13 mouse cellular contexts compared by ENCODE assay signal in genomic region chr4:133458044-133458443, GRCm38 (mm10). TPM values are rescaled to one million over a fixed set of nuclear protein-coding genes. Genes with fewer than 3 reads are reported as not detected.
DNase-seq lines count a peak whose midpoint lies in the region; ATAC-seq lines count a peak whose summit lies in the region.
"Had no signal": no experiment of that assay in that cellular context is flagged by ENCODE, and none has a peak within 500 bp of the region (broad histone marks: within the 10 kb centered on the region; RNA-seq: fewer than 3 reads in every experiment).

No protein-coding gene starts in this region.

- H3K4me1 ChIP-seq in intestine, embryonic 16.5 days (ENCODE audit: control insufficient read depth, insufficient read depth, low read length), result peaks cover 2% of the 10 kb centered on the region
- peaks cover 5% of the 10 kb centered on the region; the same call in 1 of the 2 replicates for H3K4me1 ChIP-seq in intestine, embryonic 15.5 days (replicated peaks)
- H3K4me1 ChIP-seq in midbrain, embryonic 11.5 days (ENCODE audit: control insufficient read depth, insufficient read depth, low read length), result no peaks in the 10 kb centered on the region

- no peaks in the 10 kb centered on the region for H3K9me3 ChIP-seq in intestine, embryonic 16.5 days (ENCODE audit: control insufficient read depth, low read length)
- no peaks in the 10 kb centered on the region for H3K9me3 ChIP-seq in intestine, embryonic 15.5 days
- H3K9me3 ChIP-seq in midbrain, embryonic 11.5 days (ENCODE audit: control insufficient read depth, low read length), result no peaks in the 10 kb centered on the region
- H3K9me3 ChIP-seq: midbrain, embryonic 10.5 days had no signal

- no peak overlapping the region for H3K4me2 ChIP-seq in intestine, embryonic 16.5 days (ENCODE audit: low read depth, low read length)
- H3K4me2 ChIP-seq in intestine, embryonic 15.5 days (replicated peaks), result no peak overlapping the region
- H3K4me2 ChIP-seq in midbrain, embryonic 11.5 days, result no peak overlapping the region

- ATAC-seq in intestine, embryonic 16.5 days, result no peak
- no peak for ATAC-seq in intestine, embryonic 15.5 days
- peak; percentile 84 for ATAC-seq in megakaryocyte, adult 5-6 weeks (ENCODE audit: poor library complexity, severe bottlenecking)
- ATAC-seq in midbrain, embryonic 11.5 days (ENCODE audit: low FRiP score), result no peak
- ATAC-seq: forebrain, embryonic 16.5 days had no signal

- no peaks in the 10 kb centered on the region for H3K36me3 ChIP-seq in intestine, embryonic 16.5 days (ENCODE audit: control insufficient read depth, insufficient read depth, low read length)
- H3K36me3 ChIP-seq in intestine, embryonic 15.5 days, result no peaks in the 10 kb centered on the region
- no peaks in the 10 kb centered on the region for H3K36me3 ChIP-seq in midbrain, embryonic 11.5 days (ENCODE audit: control insufficient read depth, insufficient read depth, low read length)
- H3K36me3 ChIP-seq: midbrain, embryonic 10.5 days had no signal

- WGBS in intestine, embryonic 16.5 days, result 70% methylated on average over 3 of the region's 3 CpGs
- WGBS in intestine, embryonic 15.5 days, result 64% methylated on average over 3 of the region's 3 CpGs
- 77% methylated on average over 3 of the region's 3 CpGs for WGBS in midbrain, embryonic 11.5 days

- H3K9ac ChIP-seq in intestine, embryonic 16.5 days (ENCODE audit: low read depth, low read length), result 0 out of 2 replicates have a peak overlapping the region, but pooled peaks have one; percentile 14
- H3K9ac ChIP-seq in intestine, embryonic 15.5 days, result no peak overlapping the region
- H3K9ac ChIP-seq in midbrain, embryonic 11.5 days (ENCODE audit: low read length), result no peak overlapping the region

- intact Hi-C loops in left cerebral cortex, postnatal 10 days (cut with DNase I), result loop anchor here (10.0 kb wide), 1 partner anchor 503 kb away; no protein-coding TSS in a partner anchor

- H3K27me3 ChIP-seq in intestine, embryonic 16.5 days (replicated peaks; ENCODE audit: control insufficient read depth, insufficient read depth, low read length), result no peaks in the 10 kb centered on the region
- H3K27me3 ChIP-seq in intestine, embryonic 15.5 days (replicated peaks), result no peaks in the 10 kb centered on the region
- no peaks in the 10 kb centered on the region for H3K27me3 ChIP-seq in midbrain, embryonic 11.5 days (ENCODE audit: control insufficient read depth, insufficient read depth, low read length)

- H3K27ac ChIP-seq in intestine, embryonic 16.5 days (ENCODE audit: low read length), result no peak overlapping the region
- no peak overlapping the region for H3K27ac ChIP-seq in intestine, embryonic 15.5 days
- no peak overlapping the region for H3K27ac ChIP-seq in midbrain, embryonic 11.5 days (ENCODE audit: low read depth, low read length)
- H3K27ac ChIP-seq: midbrain, embryonic 10.5 days had no signal

- DNase-seq in thymus, postnatal 0 days (ENCODE audit: low spot score), result peak; percentile 31
- no peak for DNase-seq in thymus, postnatal 25 days
- no peak for DNase-seq in midbrain, embryonic 11.5 days (ENCODE audit: low spot score, missing footprints)
- DNase-seq in left cerebral cortex, postnatal 10 days (ENCODE audit: extremely low spot score in 1 of 2, low spot score in 2 of 2), result no peak
- DNase-seq: cerebellum, postnatal 14 days; right cerebral cortex, postnatal 14 days had no signal

- H3K4me3 ChIP-seq in intestine, embryonic 16.5 days (ENCODE audit: low read length), result no peak overlapping the region
- H3K4me3 ChIP-seq in intestine, embryonic 15.5 days (replicated peaks), result no peak overlapping the region
- no peak overlapping the region for H3K4me3 ChIP-seq in midbrain, embryonic 11.5 days (ENCODE audit: low read depth, low read length)
- H3K4me3 ChIP-seq: midbrain, embryonic 10.5 days had no signal

RNA-seq across cellular contexts. Expression of gene Tent5b, which starts 21.9 kb away (rescaled TPM):
- 0.66 and 0.73 TPM in 2 replicates for polyA plus RNA-seq in intestine, embryonic 16.5 days (2015; fragmentation: Nextera tagmentation; extraction: Ambion mirVana)
- 0.82 and 0.94 TPM in 2 replicates for polyA plus RNA-seq in intestine, embryonic 15.5 days (2015; fragmentation: Nextera tagmentation; extraction: Ambion mirVana)
- polyA plus RNA-seq in thymus, postnatal 0 days (2015; fragmentation: Nextera tagmentation; extraction: Ambion mirVana), result 0.38 and 0.40 TPM in 2 replicates
- not detected in 2 replicates for total RNA-seq in megakaryocyte, adult 5-6 weeks (2015)
- total RNA-seq in megakaryocyte, adult 5-6 weeks (2017), result not detected in 2 replicates
- 0.22 and 0.53 TPM in 2 replicates for polyA plus RNA-seq in midbrain, embryonic 11.5 days (2014; fragmentation: Nextera tagmentation; extraction: Ambion mirVana)
- total RNA-seq in left cerebral cortex, postnatal 10 days (2021), result not detected
- total RNA-seq: layer of hippocampus, adult 18-20 months had no signal
- polyA plus RNA-seq: neural tube, embryonic 14.5 days had no signal

RNA-seq across cellular contexts. Expression of gene Trnp1, which starts 40.3 kb away (rescaled TPM):
- 0.70 and 0.81 TPM in 2 replicates for polyA plus RNA-seq in intestine, embryonic 16.5 days (2015; fragmentation: Nextera tagmentation; extraction: Ambion mirVana)
- 1.6 and 1.7 TPM in 2 replicates for polyA plus RNA-seq in intestine, embryonic 15.5 days (2015; fragmentation: Nextera tagmentation; extraction: Ambion mirVana)
- 1.2 and 1.4 TPM in 2 replicates for polyA plus RNA-seq in thymus, postnatal 0 days (2015; fragmentation: Nextera tagmentation; extraction: Ambion mirVana)
- total RNA-seq in megakaryocyte, adult 5-6 weeks (2015), result not detected in 2 replicates
- not detected in 2 replicates for total RNA-seq in megakaryocyte, adult 5-6 weeks (2017)
- polyA plus RNA-seq in midbrain, embryonic 11.5 days (2014; fragmentation: Nextera tagmentation; extraction: Ambion mirVana), result 1.5 TPM in 2 replicates
- total RNA-seq in left cerebral cortex, postnatal 10 days (2021), result 100 to 1,000 TPM; 114 to 119 TPM
